Comparison of ENCODE assay signal across 11 mouse cellular contexts in the genomic region with DNA sequence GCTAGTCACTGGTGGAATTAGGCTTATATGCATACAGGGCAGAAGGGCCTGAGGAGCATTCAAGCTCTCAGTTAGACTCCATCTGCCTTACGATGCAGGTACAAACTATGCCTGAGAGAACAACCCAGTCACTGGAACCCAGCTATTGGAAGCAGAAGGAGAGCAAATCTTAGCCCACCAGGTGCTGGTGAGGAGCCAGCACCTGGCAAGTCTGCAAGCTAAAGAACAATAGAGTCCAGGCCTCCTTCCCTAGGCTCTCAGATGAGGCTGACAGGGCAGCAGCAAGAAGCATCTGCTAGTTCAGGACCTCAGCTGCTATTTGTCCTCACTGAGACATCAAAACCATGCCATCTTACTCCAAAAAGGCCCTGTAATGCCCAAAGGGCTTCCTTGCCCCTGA.
"Had no signal": no experiment of that assay in that cellular context is flagged by ENCODE, and none has a peak within 500 bp of the region (broad histone marks: within the 10 kb centered on the region; RNA-seq: fewer than 3 reads in every experiment).

No protein-coding gene starts in this region.

- H3K27me3 ChIP-seq: midbrain, embryonic 15.5 days had no signal

- H3K27ac ChIP-seq: kidney, embryonic 15.5 days; limb, embryonic 10.5 days; liver, embryonic 15.5 days; macrophage; midbrain, embryonic 15.5 days had no signal

- DNase-seq: kidney, adult 2 months; kidney, postnatal 14 days; lung, adult 2 months; right cerebral cortex, postnatal 25 days; thymus, postnatal 14 days had no signal

- H3K36me3 ChIP-seq: kidney, embryonic 15.5 days; limb, embryonic 10.5 days; liver, embryonic 15.5 days had no signal

- H3K4me1 ChIP-seq: liver, embryonic 15.5 days had no signal

- H3K4me3 ChIP-seq: kidney, embryonic 15.5 days; limb, embryonic 10.5 days; liver, embryonic 15.5 days; megakaryocyte, embryonic 14.5 days; midbrain, embryonic 15.5 days had no signal
